Mouse (Mus musculus) adrenal gland, postnatal 4 days (tissue): ENCODE measurements around the gene Map3k6. TPM values are rescaled to one million over a fixed set of nuclear protein-coding genes. Genes with fewer than 3 reads are reported as not detected.
A peak's percentile ranks its signal among the peaks of the same experiment; 100 is the strongest.

Experiments
- DNase-seq, 2 experiments: peaks; one replicate each; pipeline ENCODE4 v3.0.0; 2021 to 2022; ENCODE audit warnings: low spot score in 2 of 2, mixed read lengths in 2 of 2
- total RNA-seq, 2 experiments: library from RNA; stranded (reverse); gene quantifications; 2 replicates each; pipeline ENCODE4 v1.2.3; 2021

The Map3k6 gene
- total RNA-seq, 2 experiments from 2014 or later, result 24.8 to 25.2 TPM

DNA sequence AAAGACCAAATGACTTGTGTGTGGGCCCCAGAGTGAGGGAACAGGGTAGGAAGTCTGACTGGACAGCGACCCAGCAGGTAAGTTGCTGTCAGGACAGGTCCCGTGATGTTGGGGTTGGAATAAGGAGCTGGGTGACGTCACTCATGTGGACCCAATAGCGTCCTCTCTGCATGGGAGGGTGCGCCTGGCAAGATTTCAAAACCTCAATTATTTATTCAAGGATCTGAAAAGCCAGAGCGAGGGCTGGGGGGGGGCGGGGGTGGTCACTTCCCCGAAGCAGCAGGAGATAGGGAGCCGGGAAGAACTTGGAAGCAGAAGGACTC lies 27.4 kb upstream of the Map3k6 start:
- no peak for DNase-seq

DNA sequence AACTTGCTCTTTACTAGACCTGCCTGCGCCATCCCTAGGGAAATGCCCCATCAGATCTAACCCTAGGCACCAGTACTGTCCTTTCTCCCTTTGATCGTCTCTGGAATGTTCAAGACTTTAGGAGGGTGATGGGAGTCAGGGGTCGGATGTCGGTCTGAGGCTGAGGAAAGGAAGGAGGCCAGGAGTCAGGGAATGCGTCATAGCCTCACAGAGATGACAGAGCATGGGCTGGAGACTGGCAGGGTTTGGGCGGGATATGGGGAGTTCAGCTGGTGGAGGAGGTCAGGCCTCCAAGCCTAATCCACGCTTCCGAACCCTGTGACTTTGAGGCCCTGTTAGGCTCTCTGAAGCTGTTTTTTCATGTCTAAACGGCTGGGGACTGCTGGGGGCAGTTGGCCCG lies 27.0 kb upstream of the Map3k6 start:
- DNase-seq, result no peak

DNA sequence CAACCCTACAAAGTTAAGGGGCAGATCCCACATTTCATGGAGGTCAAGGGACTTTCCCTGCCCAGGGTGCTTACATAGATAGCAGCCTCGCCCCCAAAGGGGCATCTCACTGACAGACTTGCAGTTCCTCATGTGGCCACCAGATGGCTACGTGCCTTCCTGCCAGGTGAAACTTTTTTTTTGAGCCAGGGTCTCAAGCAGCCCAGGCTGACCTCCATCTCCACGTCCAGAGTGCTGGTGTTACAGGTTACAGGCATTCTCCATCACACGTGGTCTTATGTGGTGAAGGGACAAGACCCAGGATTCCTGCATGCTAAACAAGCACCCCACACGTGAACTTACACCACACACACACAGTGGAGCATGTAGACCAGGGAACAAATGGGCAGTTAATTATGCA lies 23.0 kb upstream of the Map3k6 start:
- DNase-seq, result peak in 1 of 2 experiments; percentile 33

DNA sequence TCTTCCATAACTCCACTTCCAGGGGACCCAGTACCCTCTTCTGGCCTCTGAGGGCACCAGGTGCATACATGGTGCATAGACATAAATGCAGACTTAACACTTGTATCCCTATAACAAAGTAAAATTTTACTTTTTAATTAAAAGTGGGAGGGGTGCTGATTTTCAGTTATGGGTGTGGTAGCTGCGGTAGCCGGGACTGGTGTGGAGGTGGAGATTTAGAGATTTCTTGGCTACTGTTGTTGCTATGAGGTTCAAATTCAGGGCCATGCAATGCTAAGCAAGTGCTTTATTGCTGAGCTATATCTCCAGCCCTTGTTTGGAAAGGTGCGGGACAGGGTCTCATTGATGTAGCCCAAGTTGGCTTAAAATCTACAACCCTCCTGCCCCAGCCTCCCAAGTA lies 21.9 kb upstream of the Map3k6 start:
- no peak for DNase-seq

DNA sequence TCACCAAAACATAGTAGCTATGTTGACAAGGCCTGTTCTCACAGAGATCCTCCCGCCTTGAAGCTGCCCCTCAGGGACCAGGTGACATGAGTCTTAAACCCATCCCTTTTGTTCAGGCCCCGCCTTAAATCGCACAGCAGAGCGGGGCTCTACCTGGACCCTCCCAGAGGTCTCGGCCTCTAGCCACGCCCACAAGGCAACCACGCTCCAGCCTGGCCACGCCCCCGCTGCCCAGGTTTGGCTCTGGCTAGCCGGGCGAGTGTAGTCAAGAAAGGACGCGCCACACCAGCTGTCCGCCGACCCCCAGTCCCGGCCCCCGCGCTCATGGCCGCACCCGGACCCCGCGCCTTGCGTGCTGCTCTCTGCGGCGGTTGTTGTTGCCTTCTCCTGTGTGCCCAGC lies 20.0 kb upstream of the Map3k6 start:
- DNase-seq, result no peak

DNA sequence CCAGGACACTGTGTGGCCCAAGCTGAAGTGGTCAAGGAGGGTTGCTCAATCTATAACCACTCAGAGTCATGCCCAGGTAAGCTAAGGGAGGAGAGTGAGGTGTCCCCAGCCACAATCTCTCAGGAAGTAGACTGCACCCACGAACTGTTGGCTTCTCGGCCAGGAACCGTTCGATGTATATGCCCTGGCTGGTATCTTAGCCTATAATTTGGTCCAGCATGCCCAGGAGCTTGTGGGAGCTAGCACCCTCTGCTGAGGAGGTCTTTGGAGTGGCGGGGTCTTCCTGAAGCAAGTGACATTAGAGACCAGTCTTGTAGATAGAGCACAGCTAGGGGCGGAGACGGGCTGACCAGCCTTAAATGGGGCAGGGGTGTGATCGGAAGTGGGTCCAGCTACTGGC lies 18.9 kb upstream of the Map3k6 start:
- no peak for DNase-seq

DNA sequence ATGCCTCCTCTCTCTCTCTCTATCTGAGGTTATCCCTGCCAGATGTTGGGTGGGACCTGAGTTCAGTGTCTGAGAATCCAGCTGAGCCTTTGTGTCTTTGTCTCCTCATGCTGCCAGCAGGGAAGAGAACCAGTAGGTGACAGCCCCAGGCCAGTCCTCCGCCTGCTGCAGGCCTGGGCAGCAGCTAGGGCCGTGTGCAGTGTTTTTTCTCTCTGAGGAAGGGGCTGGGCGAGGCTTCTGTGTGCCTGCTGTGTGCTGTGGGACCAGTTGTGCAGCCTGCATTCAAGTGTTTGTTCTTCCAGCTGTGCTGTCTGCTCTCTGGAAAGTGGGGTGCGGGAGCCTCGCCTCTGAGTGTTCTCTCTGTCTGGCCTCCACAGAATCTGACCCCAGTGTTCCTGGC lies 16.7 kb upstream of the Map3k6 start:
- no peak for DNase-seq

DNA sequence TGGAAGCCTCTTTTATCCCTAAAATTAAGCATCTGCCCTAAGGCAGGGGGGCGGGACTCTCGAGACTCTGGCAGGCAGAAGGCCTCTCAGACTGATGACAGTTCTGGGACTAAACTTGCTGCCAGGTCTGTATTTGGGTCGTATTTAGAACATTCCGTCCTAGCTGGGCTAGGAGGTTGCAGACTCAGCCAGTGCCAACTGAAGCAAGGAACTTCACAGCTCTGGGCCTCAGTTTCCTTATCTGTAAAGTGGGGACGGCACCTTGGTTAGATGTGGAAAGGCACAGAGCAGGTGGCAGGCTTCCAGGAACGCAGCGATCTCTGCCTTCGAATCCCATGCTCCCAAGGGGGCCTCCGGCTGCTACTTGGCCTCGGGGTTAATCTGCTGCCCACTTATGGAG lies 14.5 kb upstream of the Map3k6 start:
- DNase-seq, result no peak

DNA sequence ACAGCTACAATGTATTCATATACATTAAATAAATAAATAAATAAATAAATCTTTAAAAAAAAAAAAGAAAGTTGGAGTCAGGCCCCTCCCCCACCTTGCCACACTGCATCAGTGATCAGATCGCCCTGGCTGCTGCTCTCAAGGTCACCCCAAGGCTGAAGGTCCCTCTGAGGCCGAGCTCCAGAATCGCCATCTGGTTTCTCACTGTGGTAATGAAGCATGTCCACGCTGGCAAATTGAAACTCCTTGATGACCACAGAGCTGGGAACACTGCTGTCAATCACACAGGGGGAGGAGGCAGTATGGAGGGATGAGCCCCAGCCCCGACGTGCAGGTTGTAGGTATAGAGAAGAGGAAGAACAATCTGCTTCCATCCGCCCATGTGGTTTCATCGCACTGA lies 13.0 kb upstream of the Map3k6 start:
- no peak for DNase-seq

DNA sequence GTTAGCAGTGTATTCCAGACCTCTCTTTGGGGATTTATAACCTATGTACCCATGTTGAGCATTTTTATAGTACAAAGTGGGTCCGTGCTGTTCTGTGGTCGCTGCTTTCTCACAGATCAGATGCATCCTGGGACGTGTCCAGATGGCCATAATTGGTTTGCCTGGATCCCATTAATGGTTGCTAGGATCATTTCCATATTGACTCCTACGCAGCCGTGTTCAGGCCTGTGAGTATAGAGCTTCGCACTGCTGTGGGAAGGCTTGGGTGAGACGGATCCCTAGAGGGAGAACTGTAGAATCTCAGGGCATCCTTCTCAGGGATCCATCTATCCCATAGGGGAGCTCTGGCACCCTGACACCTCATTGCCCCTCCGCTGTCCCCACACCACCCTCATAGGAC lies 11.0 kb upstream of the Map3k6 start:
- DNase-seq, result no peak

DNA sequence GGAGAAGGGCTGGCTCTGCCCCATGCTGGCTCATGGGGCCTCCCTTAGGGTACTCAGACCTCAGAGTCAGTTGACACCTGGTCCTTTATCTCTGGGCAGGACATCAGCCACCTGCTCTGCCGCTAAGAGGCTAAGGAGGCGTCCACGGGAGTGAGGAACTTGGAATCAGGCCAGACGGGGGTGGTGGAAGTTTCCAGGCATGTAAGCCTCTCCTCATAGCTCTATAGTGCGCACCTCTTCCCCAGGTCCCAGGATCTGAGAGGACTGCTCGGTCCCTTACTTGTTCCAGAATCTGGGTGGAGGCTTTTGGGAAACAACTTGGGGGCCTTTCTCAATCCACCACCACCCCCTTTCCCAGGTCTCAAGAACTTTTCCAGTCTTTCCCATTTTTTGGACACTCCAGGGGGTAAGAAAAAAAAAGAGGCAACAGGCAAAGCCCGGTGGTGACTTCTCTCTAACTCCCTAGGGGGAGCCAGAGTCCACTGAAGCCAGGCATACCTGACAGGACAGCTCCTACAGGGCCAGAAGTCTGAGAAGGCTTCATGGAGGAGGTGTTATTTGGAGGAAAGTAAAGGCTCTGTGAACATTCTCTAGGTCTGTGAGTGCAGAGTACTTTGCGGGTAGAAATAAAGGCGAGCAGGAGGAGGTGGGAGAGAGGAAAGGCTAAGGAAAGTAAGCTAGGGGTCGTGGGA lies 7.2 kb upstream of the Map3k6 start:
- peak in 1 of 2 experiments; percentile 39 for DNase-seq

DNA sequence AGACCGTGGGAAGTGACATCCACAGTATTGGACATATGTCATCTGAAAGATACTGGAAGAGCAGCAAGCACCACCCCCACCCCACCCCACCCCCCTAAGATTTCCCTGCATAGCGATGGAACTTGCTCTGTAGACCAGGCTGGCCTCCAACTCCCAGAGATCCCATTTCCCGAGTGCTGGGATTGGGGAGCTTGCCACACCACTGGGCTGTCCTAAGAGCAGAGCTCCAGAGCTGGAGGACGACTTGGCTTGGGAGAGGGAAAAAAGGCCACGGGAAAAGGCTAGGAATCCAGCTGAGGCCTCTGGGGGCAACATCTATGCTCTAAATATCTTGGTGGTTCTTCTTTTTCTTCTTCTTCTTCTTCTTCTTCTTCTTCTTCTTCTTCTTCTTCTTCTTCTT lies 5.8 kb upstream of the Map3k6 start:
- no peak for DNase-seq

DNA sequence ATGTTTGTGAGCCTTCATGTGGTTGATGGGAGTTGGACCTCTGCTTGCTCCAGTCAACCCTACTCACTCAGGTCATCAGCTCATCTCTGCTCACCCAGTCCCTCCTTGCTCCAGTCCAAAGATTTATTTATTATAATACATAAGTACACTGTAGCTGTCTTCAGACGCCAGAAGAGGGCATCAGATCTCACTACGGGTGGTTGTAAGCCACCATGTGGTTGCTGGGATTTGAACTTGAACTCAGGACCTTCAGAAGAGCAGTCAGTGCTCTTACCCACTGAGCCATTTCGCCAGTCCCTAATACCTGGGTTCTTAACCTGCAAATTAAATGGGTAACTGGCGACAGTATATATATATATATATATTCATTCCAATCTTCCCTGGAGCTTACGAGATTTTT lies 5.2 kb upstream of the Map3k6 start:
- DNase-seq, result no peak

DNA sequence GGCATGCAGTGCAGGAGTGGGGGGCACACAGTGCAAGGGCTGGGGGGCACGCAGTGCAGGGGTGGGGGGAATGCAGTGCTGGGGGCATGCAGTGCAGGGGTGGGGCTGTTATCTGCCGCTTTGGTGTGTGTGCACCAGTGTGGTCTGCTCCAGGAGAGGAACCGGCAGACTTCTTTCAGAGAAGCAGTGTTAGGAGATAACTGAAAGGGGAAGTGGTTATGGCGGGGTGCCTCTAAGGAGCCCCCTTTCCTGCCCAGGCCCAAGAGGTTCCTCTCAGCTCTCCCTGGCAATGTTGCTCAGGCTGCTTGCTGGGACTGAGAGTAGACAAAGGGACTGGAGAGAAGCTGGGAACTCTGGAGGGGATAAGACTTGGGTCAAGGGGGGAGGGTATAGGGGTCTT lies 2.7 kb upstream of the Map3k6 start:
- DNase-seq, result no peak

DNA sequence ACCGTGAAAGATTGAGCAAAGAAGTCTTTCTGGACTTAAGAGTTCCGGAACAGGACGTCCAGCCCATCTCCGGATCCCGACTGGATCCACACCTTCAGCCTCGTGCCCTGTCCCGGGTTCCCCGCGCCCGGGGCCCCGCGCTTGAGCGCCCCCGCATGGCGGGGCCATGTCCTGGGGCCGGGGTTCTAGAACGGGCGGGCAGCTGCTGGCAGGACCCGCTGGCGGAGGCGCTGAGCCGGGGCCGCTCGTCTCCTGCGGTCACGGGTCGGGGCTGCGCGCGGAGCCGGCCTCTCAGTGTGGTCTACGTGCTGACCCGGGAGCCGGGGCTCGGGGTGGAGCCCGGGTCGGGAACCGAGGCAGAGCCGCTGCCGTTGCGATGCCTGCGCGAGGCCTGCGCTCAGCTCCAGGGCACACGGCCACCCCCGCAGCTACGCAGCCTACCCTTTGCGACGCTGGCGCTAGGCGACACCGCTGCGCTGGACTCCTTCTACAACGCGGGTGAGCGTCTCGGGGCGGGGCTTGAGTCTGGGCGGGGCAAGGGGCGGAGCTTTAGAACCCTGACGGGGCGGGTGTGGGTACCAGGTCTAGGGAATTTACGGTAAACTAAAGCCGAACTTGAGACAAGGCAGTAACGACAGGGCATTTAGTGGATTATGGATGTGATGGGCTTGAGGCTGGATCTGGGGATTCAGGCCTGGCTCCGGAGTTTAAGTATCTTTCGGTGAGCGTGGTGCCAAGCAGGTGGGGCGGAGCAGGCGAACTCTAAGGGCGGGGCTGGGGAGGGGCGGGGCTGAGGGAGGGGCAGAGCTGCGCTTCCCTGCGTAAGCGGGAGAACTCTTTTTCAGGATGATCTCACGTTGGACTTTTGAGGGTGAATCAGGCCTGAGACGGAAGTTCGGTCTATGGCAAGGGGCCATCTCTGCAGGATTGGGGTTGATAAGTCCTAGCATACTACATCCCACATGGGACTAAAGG lies 603 bp downstream of the Map3k6 start:
- DNase-seq, result peak; percentile 80 to 87

DNA sequence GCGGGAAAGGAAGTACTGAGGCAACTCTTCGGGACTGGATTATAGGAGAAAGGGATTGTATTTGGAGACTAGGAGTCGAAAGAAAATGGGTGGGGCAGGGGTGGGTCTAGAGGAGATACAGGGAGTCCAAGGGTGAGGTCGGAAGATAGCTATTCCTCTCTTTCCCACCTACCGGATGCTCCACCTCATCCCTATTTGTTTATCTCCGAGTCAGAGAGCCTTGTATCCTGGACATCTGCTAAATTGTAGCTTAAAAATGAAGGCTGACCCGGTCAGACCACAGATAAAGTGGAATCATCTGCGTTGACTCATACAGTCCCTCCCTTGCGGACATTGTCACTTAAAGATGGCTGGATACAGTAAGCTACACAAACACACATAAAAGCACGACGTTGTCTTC lies 1.3 kb downstream of the Map3k6 start:
- no peak for DNase-seq

DNA sequence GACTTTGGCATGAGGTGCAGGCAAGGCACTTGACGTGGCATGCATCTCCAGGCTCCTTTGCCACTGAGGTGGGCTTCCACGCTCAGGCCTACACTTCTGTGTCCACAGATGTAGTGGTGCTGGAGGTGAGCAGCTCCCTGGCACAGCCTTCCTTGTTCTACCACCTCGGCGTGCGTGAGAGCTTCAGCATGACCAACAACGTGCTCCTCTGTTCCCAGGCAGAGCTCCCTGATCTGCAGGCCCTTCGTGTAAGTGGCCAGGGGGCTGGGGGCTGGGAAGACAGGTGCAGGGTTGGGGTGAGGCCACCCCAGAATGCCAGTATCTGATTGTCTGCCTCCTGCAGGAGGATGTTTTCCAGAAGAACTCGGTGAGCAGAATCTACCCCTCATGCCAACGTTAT lies 2.1 kb downstream of the Map3k6 start:
- no peak for DNase-seq

DNA sequence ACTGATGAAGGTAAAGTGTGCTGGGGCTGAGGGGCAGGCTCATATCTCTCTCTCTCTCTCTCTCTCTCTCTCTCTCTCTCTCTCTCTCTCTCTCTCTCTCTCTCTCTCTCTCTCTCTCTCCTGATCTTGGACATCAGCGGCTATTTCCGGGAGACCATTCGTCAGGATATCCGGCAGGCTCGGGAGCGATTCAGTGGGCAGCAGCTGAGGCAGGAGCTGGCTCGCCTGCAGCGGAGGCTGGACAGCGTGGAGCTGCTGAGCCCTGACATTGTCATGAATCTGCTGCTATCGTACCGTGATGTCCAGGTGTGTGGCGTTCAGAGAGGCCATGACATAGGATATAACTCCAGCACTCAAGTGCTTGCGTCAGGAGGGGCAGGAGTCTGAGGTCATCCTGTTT lies 2.9 kb downstream of the Map3k6 start:
- no peak for DNase-seq

DNA sequence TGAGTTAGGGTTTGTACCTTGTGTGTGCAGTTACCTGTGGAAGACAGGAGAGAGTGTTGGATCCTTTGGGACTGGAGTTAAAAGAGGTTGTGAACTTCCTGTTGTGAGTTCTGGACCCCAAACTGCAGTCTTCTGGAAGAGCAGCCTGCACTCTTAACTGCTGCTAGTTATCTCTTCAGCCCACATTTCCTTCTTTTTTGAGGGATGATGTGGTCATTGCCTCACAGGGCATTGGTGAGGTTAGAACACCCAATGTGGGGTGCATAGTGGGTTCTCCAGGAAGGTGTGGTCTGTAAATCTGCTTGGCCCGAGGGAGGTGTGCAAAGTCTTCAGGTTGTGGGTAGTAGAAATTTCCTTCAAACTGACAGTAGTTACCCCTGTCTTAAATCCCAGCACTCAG lies 3.7 kb downstream of the Map3k6 start:
- no peak for DNase-seq

DNA sequence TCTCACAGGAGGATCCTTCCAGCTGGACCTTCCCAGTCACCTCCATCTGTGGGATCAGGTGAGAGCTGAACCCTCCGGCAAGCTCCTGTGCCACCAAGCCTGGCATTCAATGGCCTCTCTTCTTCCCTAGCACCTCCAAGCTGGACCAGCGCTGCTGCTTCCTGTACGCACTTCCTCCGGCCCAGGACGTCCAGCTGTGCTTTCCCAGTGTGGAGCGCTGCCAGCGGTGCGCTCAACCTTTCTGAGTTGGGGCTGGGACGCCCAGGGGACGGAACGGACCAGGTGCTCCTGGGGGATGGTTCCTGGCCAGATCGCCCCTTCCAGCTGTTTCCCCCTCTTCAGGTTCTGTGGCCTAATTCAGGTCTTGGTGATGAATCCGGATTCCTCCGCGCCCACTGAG lies 6.5 kb downstream of the Map3k6 start:
- DNase-seq, result no peak

DNA sequence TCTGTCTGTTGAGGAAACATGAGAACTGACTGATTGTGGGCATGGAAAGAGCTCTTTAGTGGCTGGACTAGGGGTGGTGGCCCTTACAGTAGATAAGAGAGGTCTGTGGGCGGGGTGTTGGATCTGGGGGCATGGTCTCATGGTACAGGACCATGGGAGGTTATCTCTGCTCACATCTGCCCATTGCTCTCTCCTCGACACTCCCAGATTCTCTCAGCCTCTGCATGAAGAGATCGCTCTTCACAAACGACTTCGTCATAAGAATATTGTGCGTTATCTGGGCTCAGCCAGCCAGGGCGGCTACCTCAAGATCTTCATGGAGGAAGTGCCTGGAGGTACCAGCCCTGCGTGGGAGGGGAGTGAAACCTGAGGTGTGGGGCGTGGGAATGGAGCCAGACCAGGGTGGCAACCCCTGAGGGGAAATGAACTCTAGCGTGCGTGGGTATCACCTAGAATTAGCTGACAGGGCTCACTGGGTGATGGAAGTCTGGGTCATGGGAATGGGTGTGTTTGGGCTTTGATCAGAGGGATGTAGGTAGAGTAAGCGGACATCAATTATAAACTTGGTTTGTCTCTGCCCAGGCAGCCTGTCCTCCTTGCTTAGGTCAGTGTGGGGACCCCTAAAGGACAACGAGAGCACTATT lies 7.3 kb downstream of the Map3k6 start:
- DNase-seq, result no peak

DNA sequence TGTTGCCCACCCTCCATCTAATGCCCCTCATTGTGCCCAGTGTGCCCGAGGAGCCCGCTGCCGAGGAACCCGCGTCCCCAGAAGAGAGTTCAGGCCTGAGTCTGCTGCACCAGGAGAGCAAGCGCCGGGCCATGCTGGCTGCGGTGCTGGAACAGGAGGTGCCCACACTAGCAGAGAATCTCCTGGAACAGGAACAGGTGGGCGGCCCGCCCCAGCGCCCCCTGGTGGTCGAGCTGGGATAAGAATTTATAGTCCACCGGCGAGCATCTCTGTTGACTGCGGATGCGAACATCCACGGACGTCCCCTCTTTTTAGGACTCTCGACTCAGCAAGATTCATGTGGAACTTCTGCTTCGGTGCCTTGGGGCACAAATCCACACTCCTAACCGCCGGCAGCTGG lies 10.0 kb downstream of the Map3k6 start:
- DNase-seq, result peak; percentile 67 to 75
